15 mouse cellular contexts compared by ENCODE assay signal in the genomic region with DNA sequence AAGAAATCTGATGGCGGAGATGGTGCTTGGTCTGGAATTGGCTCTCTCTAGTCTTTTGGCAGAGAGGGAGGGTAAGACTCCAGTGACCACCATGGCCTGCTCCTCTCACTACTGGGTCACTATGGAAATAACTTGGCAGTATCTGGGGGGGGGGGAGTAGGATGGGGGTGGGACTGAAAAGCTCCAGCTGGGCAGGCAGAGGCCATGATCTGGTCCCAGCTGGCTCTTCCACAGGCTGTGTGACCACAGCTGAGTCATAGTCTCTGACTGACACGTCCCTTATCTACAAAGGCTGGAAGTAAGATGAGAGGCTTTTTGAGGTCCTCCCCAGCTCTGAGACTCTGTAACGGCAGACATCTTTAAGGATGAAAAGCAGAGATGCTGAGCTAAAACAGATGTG. TPM values are rescaled to one million over a fixed set of nuclear protein-coding genes. Genes with fewer than 3 reads are reported as not detected.
DNase-seq lines count a peak whose midpoint lies in the region; ATAC-seq and TF ChIP-seq lines count a peak whose summit lies in the region.
"Had no signal": no experiment of that assay in that cellular context is flagged by ENCODE, and none has a peak within 500 bp of the region (broad histone marks: within the 10 kb centered on the region; RNA-seq: fewer than 3 reads in every experiment).

No protein-coding gene starts in this region.

- TF ChIP-seq EP300 in liver, postnatal 0 days (IDR thresholded peaks at IDR 0.05; ENCODE audit: low read depth) = no peak
- no peak for TF ChIP-seq EP300 in liver, embryonic 14.5 days (IDR thresholded peaks at IDR 0.05; ENCODE audit: low read depth)

- no peaks in the 10 kb centered on the region for H3K9me3 ChIP-seq in liver, embryonic 12.5 days (replicated peaks)
- H3K9me3 ChIP-seq in liver, postnatal 0 days (ENCODE audit: low read length) = no peaks in the 10 kb centered on the region
- H3K9me3 ChIP-seq in liver, embryonic 14.5 days (ENCODE audit: control insufficient read depth, low read length) = no peaks in the 10 kb centered on the region
- H3K9me3 ChIP-seq: embryonic facial prominence, embryonic 13.5 days; forebrain, embryonic 12.5 days; hindbrain, embryonic 13.5 days had no signal

- no peak for TF ChIP-seq CTCF in liver, postnatal 0 days (IDR thresholded peaks at IDR 0.05; ENCODE audit: low read depth)
- TF ChIP-seq CTCF in C2C12 (IDR thresholded peaks at IDR 0.05; ENCODE audit: control insufficient read depth, insufficient read depth, insufficient read length) = no peak
- no peak for TF ChIP-seq CTCF in liver, embryonic 14.5 days (IDR thresholded peaks at IDR 0.05; ENCODE audit: low read depth)

- no peak overlapping the region for H3K4me3 ChIP-seq in liver, embryonic 12.5 days
- no peak overlapping the region for H3K4me3 ChIP-seq in liver, postnatal 0 days (ENCODE audit: low read depth, low read length)
- no peak overlapping the region for H3K4me3 ChIP-seq in C2C12 (ENCODE audit: insufficient read depth, poor library complexity, severe bottlenecking)
- H3K4me3 ChIP-seq in liver, embryonic 14.5 days (ENCODE audit: insufficient read depth in 1 of 2, low read depth in 2 of 2, low read length in 2 of 2) = no peak overlapping the region
- H3K4me3 ChIP-seq: embryonic facial prominence, embryonic 13.5 days; forebrain, embryonic 12.5 days; hindbrain, embryonic 13.5 days had no signal

- no peaks in the 10 kb centered on the region for H3K36me3 ChIP-seq in liver, embryonic 12.5 days
- no peaks in the 10 kb centered on the region for H3K36me3 ChIP-seq in liver, postnatal 0 days (replicated peaks; ENCODE audit: insufficient read depth, low read length)
- no peaks in the 10 kb centered on the region for H3K36me3 ChIP-seq in C2C12 (ENCODE audit: control insufficient read depth, insufficient read depth)
- H3K36me3 ChIP-seq in liver, embryonic 14.5 days (replicated peaks; ENCODE audit: control insufficient read depth, insufficient read depth, low read depth) = no peaks in the 10 kb centered on the region
- H3K36me3 ChIP-seq: embryonic facial prominence, embryonic 13.5 days; forebrain, embryonic 12.5 days; hindbrain, embryonic 13.5 days had no signal

- no peaks in the 10 kb centered on the region for H3K79me3 ChIP-seq in C2C12 (ENCODE audit: low read depth)

- peak; percentile 19 for DNase-seq in adrenal gland, postnatal 25 days
- no peak for DNase-seq in adrenal gland, adult 18-20 months (ENCODE audit: low spot score in 2 of 2)
- DNase-seq in liver, postnatal 0 days = no peak
- peak in 1 of 3 experiments; percentile 24 for DNase-seq in liver, embryonic 14.5 days (ENCODE audit: low read depth in 3 of 3, low spot score in 3 of 3)
- no peak for DNase-seq in layer of hippocampus, postnatal 10 days (ENCODE audit: low spot score in 2 of 2)
- DNase-seq: cerebellum, adult 11 months; cerebellum, postnatal 36 days; kidney, adult 11 months had no signal

- H3ac ChIP-seq in C2C12 (ENCODE audit: control insufficient read depth, insufficient read length, low read depth) = no peak overlapping the region

- WGBS in liver, embryonic 12.5 days (ENCODE audit: insufficient replicate concordance) = 33% methylated on average over 3 of the region's 3 CpGs
- 46% methylated on average over 3 of the region's 3 CpGs for WGBS in liver, postnatal 0 days (ENCODE audit: insufficient replicate concordance)
- 32% methylated on average over 3 of the region's 3 CpGs for WGBS in liver, embryonic 14.5 days (ENCODE audit: insufficient replicate concordance)

- no peaks in the 10 kb centered on the region for H3K79me2 ChIP-seq in C2C12 (ENCODE audit: control insufficient read depth, insufficient read depth)

- H3K4me1 ChIP-seq in liver, embryonic 12.5 days = peaks cover 51% of the 10 kb centered on the region
- peaks cover 17% of the 10 kb centered on the region for H3K4me1 ChIP-seq in liver, postnatal 0 days (ENCODE audit: insufficient read depth)
- H3K4me1 ChIP-seq in liver, embryonic 14.5 days (replicated peaks; ENCODE audit: control insufficient read depth in 2 of 2, insufficient read depth in 2 of 2, low read length in 1 of 2) = peaks cover 7 to 17% of the 10 kb centered on the region in 2 experiments

- no peak overlapping the region for H3K9ac ChIP-seq in liver, embryonic 12.5 days
- H3K9ac ChIP-seq in liver, postnatal 0 days (replicated peaks) = no peak overlapping the region
- no peak overlapping the region for H3K9ac ChIP-seq in liver, embryonic 14.5 days (replicated peaks)
- H3K9ac ChIP-seq: embryonic facial prominence, embryonic 13.5 days; forebrain, embryonic 12.5 days; hindbrain, embryonic 13.5 days had no signal

- H3K4me2 ChIP-seq in liver, embryonic 12.5 days = no peak overlapping the region
- H3K4me2 ChIP-seq in liver, postnatal 0 days (ENCODE audit: low read depth, low read length) = no peak overlapping the region
- no peak overlapping the region for H3K4me2 ChIP-seq in liver, embryonic 14.5 days (ENCODE audit: low read depth)
- H3K4me2 ChIP-seq: embryonic facial prominence, embryonic 13.5 days; forebrain, embryonic 12.5 days; hindbrain, embryonic 13.5 days; midbrain, embryonic 11.5 days had no signal

- H3K27me3 ChIP-seq in liver, embryonic 12.5 days (replicated peaks) = peaks cover 68% of the 10 kb centered on the region
- 0 out of 2 replicates have a peak, but pooled peaks cover 5% of the 10 kb centered on the region for H3K27me3 ChIP-seq in liver, postnatal 0 days (ENCODE audit: insufficient read depth, low read length)
- no peaks in the 10 kb centered on the region for H3K27me3 ChIP-seq in C2C12 (ENCODE audit: control insufficient read depth, insufficient read depth, insufficient read length)
- no peaks in the 10 kb centered on the region for H3K27me3 ChIP-seq in liver, embryonic 14.5 days (ENCODE audit: control insufficient read depth, insufficient read depth, low read length)
- H3K27me3 ChIP-seq: hindbrain, embryonic 13.5 days had no signal

- H3K27ac ChIP-seq in liver, embryonic 12.5 days = no peak overlapping the region
- no peak overlapping the region for H3K27ac ChIP-seq in liver, postnatal 0 days (ENCODE audit: low read depth)
- no peak overlapping the region for H3K27ac ChIP-seq in liver, embryonic 14.5 days
- H3K27ac ChIP-seq: embryonic facial prominence, embryonic 13.5 days; forebrain, embryonic 12.5 days; hindbrain, embryonic 13.5 days had no signal

- peak; percentile 41; the same call in 1 of the 2 replicates for ATAC-seq in liver, embryonic 12.5 days
- no peak for ATAC-seq in liver, postnatal 0 days
- ATAC-seq in liver, embryonic 14.5 days (ENCODE audit: insufficient read depth) = 0 out of 2 replicates have a peak, but pooled peaks have one; percentile 45
- ATAC-seq in erythroblast, adult 5-6 weeks (replicated peaks; ENCODE audit: low FRiP score, poor library complexity, severe bottlenecking) = no peak

TF ChIP-seq in C2C12, 6 proteins besides CTCF, POLR2A, EP300 and RAD21:
- TF ChIP-seq MYOD1 (IDR thresholded peaks at IDR 0.05; ENCODE audit: control insufficient read depth, insufficient read length, low read depth) (peak; percentile 60), FOSL1 (IDR thresholded peaks at IDR 0.05; ENCODE audit: insufficient read depth, low read length, poor library complexity, severe bottlenecking) (peak; percentile 77), MAX (IDR thresholded peaks at IDR 0.05) (no peak)
TF ChIP-seq in C2C12: peak in this region for 2.

RNA-seq across cellular contexts. Expression of a gene that starts 40.4 kb away (rescaled TPM):
- total RNA-seq in adrenal gland, postnatal 25 days (2021) = 0.09 TPM in 1 of 2 replicates, not detected in the other
- under 1 TPM; 0.07 to 0.86 TPM for total RNA-seq in adrenal gland, adult 18-20 months (2021)
- polyA plus RNA-seq in liver, embryonic 12.5 days (2016; fragmentation: Nextera tagmentation; extraction: Ambion mirVana) = not detected in 2 replicates
- not detected in 2 replicates for polyA plus RNA-seq in liver, postnatal 0 days (2015; fragmentation: Nextera tagmentation; extraction: Ambion mirVana)
- polyA plus RNA-seq in C2C12 (2012; fragmentation: generic; extraction: Trizol) = 1.0 TPM
- 0.02 TPM in 1 of 2 replicates, not detected in the other for polyA plus RNA-seq in liver, embryonic 14.5 days (2012; rRNA removed)
- polyA plus RNA-seq in liver, embryonic 14.5 days (2014; fragmentation: Nextera tagmentation; extraction: Ambion mirVana) = not detected in 2 replicates
- under 1 TPM; 0.59 to 0.71 TPM for total RNA-seq in layer of hippocampus, postnatal 10 days (2021)
- total RNA-seq in erythroblast, adult 5-6 weeks (2015; ENCODE audit: low replicate concordance) = not detected in 2 replicates
- not detected in 2 replicates for total RNA-seq in erythroblast, adult 5-6 weeks (2017; ENCODE audit: low replicate concordance)
- polyA plus RNA-seq: forebrain, embryonic 12.5 days; midbrain, embryonic 11.5 days had no signal

Comparison
In these comparisons a context has a peak if more than half of its experiments do, and no peak if none do; other contexts are left out.
1. ATAC-seq: peak in liver, embryonic 12.5 days (single experiment) and liver, embryonic 14.5 days (single experiment); none in liver, postnatal 0 days (single experiment) and erythroblast, adult 5-6 weeks (single experiment).